In the genomic region with DNA sequence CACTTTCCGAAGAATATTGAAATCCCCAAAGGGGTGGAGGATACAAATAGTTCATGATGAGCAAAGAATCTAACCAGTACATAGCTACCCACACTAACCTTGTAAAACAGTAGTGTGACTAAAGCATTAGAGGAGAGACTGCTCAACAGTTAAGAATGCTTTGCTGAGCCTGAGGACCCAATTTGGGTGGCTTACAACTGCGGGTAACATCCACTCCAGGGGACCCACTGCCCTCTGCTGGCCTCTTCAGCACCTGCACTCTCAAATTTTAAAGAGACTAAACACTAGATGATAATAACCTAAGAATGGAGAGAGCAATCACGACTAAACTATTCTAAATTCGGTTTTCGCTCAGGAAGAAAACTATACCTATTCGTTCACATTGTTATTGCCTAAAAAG, we compare ENCODE assay signal across 9 mouse cellular contexts. TPM values are rescaled to one million over a fixed set of nuclear protein-coding genes. Genes with fewer than 3 reads are reported as not detected.
A peak's percentile ranks its signal among the peaks of the same experiment; 100 is the strongest.
DNase-seq lines count a peak whose midpoint lies in the region; ATAC-seq lines count a peak whose summit lies in the region.
"Had no signal": no experiment of that assay in that cellular context is flagged by ENCODE, and none has a peak within 500 bp of the region (broad histone marks: within the 10 kb centered on the region; RNA-seq: fewer than 3 reads in every experiment).

No protein-coding gene starts in this region.

- no peak overlapping the region for H3K9ac ChIP-seq in hindbrain, embryonic 11.5 days (ENCODE audit: low read depth, low read length)
- H3K9ac ChIP-seq in hindbrain, embryonic 13.5 days: no peak overlapping the region

- DNase-seq in hindbrain, embryonic 11.5 days (ENCODE audit: low spot score): peak; percentile 61
- peak; percentile 59 for DNase-seq in urinary bladder, postnatal 14 days (ENCODE audit: low spot score)
- no peak for DNase-seq in urinary bladder, adult 2 months (ENCODE audit: low spot score)
- peak; percentile 29 for DNase-seq in c-Kit-positive CD71-positive TER-119-positive erythroid progenitor cells, embryonic 14.5 days (ENCODE audit: low spot score)
- peak; percentile 33 for DNase-seq in lung, postnatal 25 days (ENCODE audit: low spot score)
- DNase-seq in thymus, postnatal 36 days: peak; percentile 23 to 34

- H3K36me3 ChIP-seq in hindbrain, embryonic 11.5 days (ENCODE audit: control insufficient read depth, insufficient read depth, low read length): no peaks in the 10 kb centered on the region
- H3K36me3 ChIP-seq in hindbrain, embryonic 13.5 days: no peaks in the 10 kb centered on the region

- H3K27me3 ChIP-seq in hindbrain, embryonic 11.5 days (ENCODE audit: control insufficient read depth, insufficient read depth, low read length): no peaks in the 10 kb centered on the region
- no peaks in the 10 kb centered on the region for H3K27me3 ChIP-seq in hindbrain, embryonic 13.5 days

- no peak overlapping the region for H3K27ac ChIP-seq in hindbrain, embryonic 11.5 days (ENCODE audit: low read depth, low read length)
- H3K27ac ChIP-seq in hindbrain, embryonic 13.5 days: no peak overlapping the region

- H3K4me3 ChIP-seq in hindbrain, embryonic 11.5 days (ENCODE audit: low read depth, low read length): no peak overlapping the region
- H3K4me3 ChIP-seq in hindbrain, embryonic 13.5 days: no peak overlapping the region
- H3K4me3 ChIP-seq: megakaryocyte, embryonic 14.5 days had no signal

- no peak for ATAC-seq in hindbrain, embryonic 11.5 days (ENCODE audit: low FRiP score)
- ATAC-seq in hindbrain, embryonic 13.5 days (ENCODE audit: low FRiP score): no peak
- ATAC-seq in granulocyte monocyte progenitor cell, adult 5-6 weeks (replicated peaks; ENCODE audit: poor library complexity, severe bottlenecking): peak; percentile 91

- WGBS in hindbrain, embryonic 11.5 days: 54% methylated on average over 6 of the region's 6 CpGs
- WGBS in hindbrain, embryonic 13.5 days: 58% methylated on average over 6 of the region's 6 CpGs

- no peak overlapping the region for H3K4me2 ChIP-seq in hindbrain, embryonic 11.5 days (replicated peaks; ENCODE audit: low read depth, low read length)
- H3K4me2 ChIP-seq in hindbrain, embryonic 13.5 days: no peak overlapping the region

- no peaks in the 10 kb centered on the region for H3K9me3 ChIP-seq in hindbrain, embryonic 11.5 days (ENCODE audit: control insufficient read depth, low read length)
- H3K9me3 ChIP-seq in hindbrain, embryonic 13.5 days: no peaks in the 10 kb centered on the region

- H3K4me1 ChIP-seq in hindbrain, embryonic 11.5 days (replicated peaks; ENCODE audit: control insufficient read depth, insufficient read depth, low read length): no peaks in the 10 kb centered on the region
- H3K4me1 ChIP-seq in hindbrain, embryonic 13.5 days (replicated peaks): no peaks in the 10 kb centered on the region
- H3K4me1 ChIP-seq: megakaryocyte, embryonic 14.5 days had no signal

RNA-seq across cellular contexts. Expression of gene Lrrc17, which starts 43.4 kb away (rescaled TPM):
- polyA plus RNA-seq in hindbrain, embryonic 11.5 days (2014; fragmentation: Nextera tagmentation; extraction: Ambion mirVana): 23.6 and 27.3 TPM in 2 replicates
- 8.4 and 11.2 TPM in 2 replicates for polyA plus RNA-seq in hindbrain, embryonic 13.5 days (2015; fragmentation: Nextera tagmentation; extraction: Ambion mirVana)
- 18.8 and 23.7 TPM in 2 replicates for polyA plus RNA-seq in urinary bladder, adult 2 months (2012; rRNA removed)
- total RNA-seq in granulocyte monocyte progenitor cell, adult 5-6 weeks (2014; fragmentation: Nextera tagmentation): not detected in 2 replicates
- not detected in 2 replicates for total RNA-seq in granulocyte monocyte progenitor cell, adult 5-6 weeks (2017)

RNA-seq across cellular contexts. Expression of gene Fbxl13, which starts 58.7 kb away (rescaled TPM):
- 0.25 and 0.32 TPM in 2 replicates for polyA plus RNA-seq in hindbrain, embryonic 11.5 days (2014; fragmentation: Nextera tagmentation; extraction: Ambion mirVana)
- polyA plus RNA-seq in hindbrain, embryonic 13.5 days (2015; fragmentation: Nextera tagmentation; extraction: Ambion mirVana): 0.31 and 0.58 TPM in 2 replicates
- polyA plus RNA-seq in urinary bladder, adult 2 months (2012; rRNA removed): 1.7 and 1.8 TPM in 2 replicates
- not detected in 2 replicates for total RNA-seq in granulocyte monocyte progenitor cell, adult 5-6 weeks (2014; fragmentation: Nextera tagmentation)
- 0.43 TPM in 1 of 2 replicates, not detected in the other for total RNA-seq in granulocyte monocyte progenitor cell, adult 5-6 weeks (2017)

RNA-seq across cellular contexts. Expression of gene Armc10, which starts 58.9 kb away (rescaled TPM):
- polyA plus RNA-seq in hindbrain, embryonic 11.5 days (2014; fragmentation: Nextera tagmentation; extraction: Ambion mirVana): 88.4 and 93.0 TPM in 2 replicates
- polyA plus RNA-seq in hindbrain, embryonic 13.5 days (2015; fragmentation: Nextera tagmentation; extraction: Ambion mirVana): 63.1 and 68.4 TPM in 2 replicates
- 33.7 and 34.2 TPM in 2 replicates for polyA plus RNA-seq in urinary bladder, adult 2 months (2012; rRNA removed)
- total RNA-seq in granulocyte monocyte progenitor cell, adult 5-6 weeks (2014; fragmentation: Nextera tagmentation): 34.9 and 40.4 TPM in 2 replicates
- total RNA-seq in granulocyte monocyte progenitor cell, adult 5-6 weeks (2017): 49.4 and 51.5 TPM in 2 replicates
